Mouse (Mus musculus): Measurements from ENCODE around the gene Prox2.

Gene Prox2

DNA sequence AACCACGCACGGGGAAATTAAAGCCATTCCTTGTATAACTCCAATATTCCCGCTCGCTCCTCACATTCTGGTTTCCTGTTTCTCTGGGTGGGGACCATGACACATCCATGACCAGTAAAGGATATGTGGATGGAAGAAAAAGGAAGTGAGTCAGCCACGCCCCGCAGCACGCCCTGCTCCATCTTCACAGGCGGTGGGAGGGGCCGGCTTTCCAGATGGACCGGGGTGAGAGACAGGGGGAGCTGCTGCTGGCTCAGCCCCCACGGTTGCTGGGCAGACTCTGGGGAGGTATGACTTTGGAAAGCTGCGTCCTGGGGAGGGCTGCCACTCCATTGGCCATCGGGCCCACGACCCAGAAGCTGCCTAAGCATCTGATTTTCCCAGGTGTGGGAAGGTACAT is 16.5 kb downstream of the Prox2 start:
- no peak for DNase-seq (ENCODE audit: low spot score)

GRCm38 (mm10) chr12:85092214-85092613 is 18.3 kb downstream of the Prox2 start:
- no peak for DNase-seq (ENCODE audit: low spot score)

- no peak for DNase-seq (ENCODE audit: low spot score)
Measured at GRCm38 (mm10) chr12:85091190-85091589, 19.4 kb downstream of the Prox2 start.

- no peak for DNase-seq (ENCODE audit: low spot score)
Measured at GRCm38 (mm10) chr12:85087845-85088244, 22.7 kb downstream of the Prox2 start.

DNA sequence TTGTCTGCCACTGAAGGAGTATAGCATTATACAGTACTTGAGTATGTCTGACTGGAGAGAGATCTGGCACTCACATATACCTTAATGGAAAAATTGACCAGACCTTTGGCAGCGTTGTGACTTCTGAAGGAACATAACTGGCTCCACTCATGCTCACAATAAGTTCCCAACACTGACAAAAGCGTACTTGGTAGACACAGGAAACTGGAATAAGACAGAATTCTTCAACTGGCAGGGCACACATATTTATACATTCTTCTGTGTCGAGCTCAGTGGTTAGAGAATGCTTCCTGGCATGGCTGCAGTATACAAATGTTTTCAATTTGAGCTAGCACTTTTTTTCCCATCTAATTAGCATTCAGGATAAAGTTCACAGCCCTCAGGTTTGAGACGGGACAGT is 25.6 kb downstream of the Prox2 start:
- DNase-seq (ENCODE audit: low spot score) = no peak

DNA sequence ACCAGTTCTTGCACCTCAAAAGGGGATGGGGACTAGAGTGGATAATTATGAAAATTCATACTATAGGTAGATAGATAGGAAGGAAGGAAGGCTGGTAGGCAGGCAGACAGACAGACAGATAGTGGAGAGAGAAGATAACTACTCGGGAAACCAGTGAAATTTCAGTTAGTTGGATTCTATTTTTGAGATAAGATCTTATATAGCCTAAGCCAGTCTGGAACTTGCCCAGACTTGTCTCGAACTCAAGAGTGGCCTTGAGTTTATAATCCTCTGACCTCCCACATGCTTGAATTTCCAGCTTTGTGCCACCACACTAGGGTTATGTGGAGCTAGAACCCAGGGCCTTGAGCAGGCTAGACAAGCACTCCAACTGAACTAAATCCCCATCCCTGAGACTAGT is 26.3 kb downstream of the Prox2 start:
- no peak for DNase-seq (ENCODE audit: low spot score)

DNA sequence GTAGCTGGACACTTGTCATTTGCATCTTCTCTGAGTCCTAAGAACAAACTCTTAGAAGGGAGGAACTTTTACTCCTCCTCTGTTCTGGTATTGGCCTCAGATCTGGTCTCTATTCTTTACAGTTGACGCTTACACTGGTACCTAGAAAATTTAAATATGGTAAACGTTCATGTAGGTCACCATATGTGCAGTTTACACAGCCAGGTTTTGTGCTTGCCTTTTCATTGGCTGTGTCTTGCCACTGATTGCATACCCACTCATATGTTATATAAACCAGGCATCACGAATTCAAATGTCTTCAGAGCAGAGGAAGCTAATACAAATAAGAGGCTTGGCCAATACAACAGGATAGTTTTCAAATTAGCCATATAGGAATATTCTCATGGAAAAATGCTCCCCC is 33.5 kb downstream of the Prox2 start:
- no peak for DNase-seq (ENCODE audit: low spot score)

- no peak for DNase-seq (ENCODE audit: low spot score)
Measured at GRCm38 (mm10) chr12:85071043-85071442, 39.5 kb downstream of the Prox2 start.

DNA sequence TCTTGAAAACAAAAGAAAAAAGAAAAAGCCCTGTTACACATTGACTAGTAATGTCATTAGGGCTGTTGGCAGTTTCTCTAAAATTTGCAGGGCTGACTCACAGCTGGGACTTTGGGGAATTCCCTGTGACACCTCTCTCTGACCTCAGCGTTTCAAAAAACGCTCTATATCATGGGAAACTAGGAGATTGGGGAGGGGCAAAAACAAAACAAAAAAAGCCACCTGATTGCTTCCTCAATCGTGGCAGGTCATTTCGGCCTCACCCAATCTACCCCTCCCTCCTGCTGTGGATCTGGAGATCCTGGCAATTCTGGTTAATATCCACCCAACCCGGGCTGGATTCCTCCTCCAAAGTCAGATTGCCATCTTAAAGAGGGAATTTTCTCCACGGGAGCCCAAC is 59.3 kb downstream of the Prox2 start:
- DNase-seq (ENCODE audit: low spot score) = no peak

Data from urinary bladder, postnatal 10 days (tissue).